Mouse (Mus musculus) liver, adult 10 weeks (tissue): ENCODE results near the gene Cela1. TPM values are rescaled to one million over a fixed set of nuclear protein-coding genes. Genes with fewer than 3 reads are reported as not detected.

Source experiments
- polyA plus RNA-seq: library from polyadenylated mRNA; stranded (reverse); fragments of 350-450 nt; fragmentation: Illumina TruSeq; extraction: RNeasy Lipid Tissue Mini Kit (QIAGEN cat#74804); gene quantifications from one replicate; pipeline ENCODE4 v1.2.3, GENCODE M21; 2014; ENCODE audit warnings: low read depth, low replicate concordance

The Cela1 gene
- 6.7 TPM for polyA plus RNA-seq

DNA sequence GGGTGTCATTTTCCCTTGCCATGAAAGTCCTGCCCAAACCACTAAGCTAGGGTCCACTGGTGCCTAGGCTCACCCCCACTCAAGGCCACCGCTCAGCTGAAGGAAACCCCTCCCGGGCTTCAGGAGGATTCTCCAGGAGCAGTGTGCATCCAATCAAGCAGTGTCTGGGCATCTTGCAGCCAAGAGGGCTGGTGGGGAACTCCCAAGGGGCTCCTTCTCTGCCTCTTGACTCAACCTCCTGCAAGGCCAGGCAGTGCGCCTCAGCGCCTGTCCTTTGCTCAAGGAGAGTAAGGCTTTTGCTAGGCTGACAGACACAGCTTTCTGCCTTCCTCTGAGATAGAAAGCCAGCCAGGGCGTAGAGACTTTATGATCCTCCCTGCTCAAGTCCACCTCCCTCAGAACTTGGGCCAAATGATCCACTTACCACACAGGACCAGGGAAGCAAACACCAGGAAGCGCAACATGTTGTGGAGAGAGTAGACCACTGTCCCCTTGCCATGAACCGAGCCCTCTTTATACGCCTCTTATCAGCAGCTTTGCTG lies at the start of gene Cela1:
TSS of gene Cela1 (minus strand) at position 492 of the 542 bp plus-strand sequence.

GRCm38 (mm10) chr15:100729281-100729985 lies 41.7 kb upstream of the Cela1 start, which contains the start of gene Galnt6:
TSS of gene Galnt6 (minus strand) at chr15:100729376.

GRCm38 (mm10) chr15:100669337-100669736 lies 18.4 kb downstream of the Cela1 start, which contains the start of gene Bin2:
TSS of gene Bin2 (minus strand) at chr15:100669553.

GRCm38 (mm10) chr15:100636700-100637501 lies 50.8 kb downstream of the Cela1 start, which contains the start of gene Smagp:
TSS of gene Smagp (minus strand) at chr15:100636940.

Other genes with a start within 250 kb of the Cela1 start
- gene Letmd1, start 218.9 kb downstream of the Cela1 start, polyA plus RNA-seq = 15.5 TPM
- gene Csrnp2, start 192.4 kb downstream of the Cela1 start, polyA plus RNA-seq = 0.82 TPM
- 3.7 TPM for gene Tfcp2, start 135.9 kb downstream of the Cela1 start, polyA plus RNA-seq
- gene Pou6f1, start 87.9 kb downstream of the Cela1 start, polyA plus RNA-seq = 1.2 TPM
- gene Dazap2, start 72.6 kb downstream of the Cela1 start, polyA plus RNA-seq = 136 TPM
- gene Smagp, start 51.0 kb downstream of the Cela1 start, polyA plus RNA-seq = 6.9 TPM
- 1.9 TPM for gene Bin2, start 18.4 kb downstream of the Cela1 start, polyA plus RNA-seq
- gene Galnt6, start 41.5 kb upstream of the Cela1 start, polyA plus RNA-seq = 0.21 TPM
- gene Slc4a8, start 73.8 kb upstream of the Cela1 start, polyA plus RNA-seq = 0.08 TPM
- gene Scn8a, start 181.9 kb upstream of the Cela1 start, polyA plus RNA-seq = not detected